Comparison of ENCODE assay signal across 8 mouse cellular contexts in genomic region chr8:105326141-105326672, GRCm38 (mm10). TPM values are rescaled to one million over a fixed set of nuclear protein-coding genes. Genes with fewer than 3 reads are reported as not detected.
DNase-seq lines count a peak whose midpoint lies in the region; ATAC-seq and TF ChIP-seq lines count a peak whose summit lies in the region.

TSS of gene Lrrc29 (minus strand) at chr8:105326278.
TSS of gene Tmem208 (plus strand) at chr8:105326354.

- peak; percentile 50 for TF ChIP-seq CTCF in olfactory bulb, adult 2 months (IDR thresholded peaks at IDR 0.05; ENCODE audit: insufficient read depth, low read depth, low read length)

- H3K27ac ChIP-seq in lung, embryonic 15.5 days, result peak within 1 kb of the TSS; percentile 93
- H3K27ac ChIP-seq in olfactory bulb, adult 2 months (ENCODE audit: insufficient read depth, low read depth, low read length), result peak within 1 kb of the TSS; percentile 57

- H3K36me3 ChIP-seq in lung, embryonic 15.5 days, result peaks cover 38% of the 10 kb centered on the region

- peak within 1 kb of the TSS; percentile 83 for H3K9ac ChIP-seq in lung, embryonic 15.5 days

- no peaks in the 10 kb centered on the region for H3K9me3 ChIP-seq in lung, embryonic 15.5 days

- DNase-seq in MN1 (ENCODE audit: low spot score), result peak; percentile 98
- DNase-seq in cerebellum, adult 8-10 months, result peak; percentile 96
- peak; percentile 96 for DNase-seq in forelimb bud, embryonic 11.5 days (ENCODE audit: low read depth, low spot score)
- DNase-seq in heart, postnatal 4 days, result peak; percentile 98
- peak; percentile 93 for DNase-seq in layer of hippocampus, adult 9-10 months (ENCODE audit: low spot score)
- peak; percentile 96 to 97 for DNase-seq in thymus, adult 18-20 months

- H3K27me3 ChIP-seq in lung, embryonic 15.5 days, result no peaks in the 10 kb centered on the region

- H3K4me2 ChIP-seq in lung, embryonic 15.5 days, result peak within 1 kb of the TSS; percentile 75

- H3K4me3 ChIP-seq in lung, embryonic 15.5 days, result peak within 1 kb of the TSS; percentile 80
- H3K4me3 ChIP-seq in olfactory bulb, adult 2 months (ENCODE audit: insufficient read depth, low read depth, low read length), result peak within 1 kb of the TSS; percentile 82

- H3K4me1 ChIP-seq in lung, embryonic 15.5 days, result peaks cover 26% of the 10 kb centered on the region
- H3K4me1 ChIP-seq in olfactory bulb, adult 2 months (ENCODE audit: control insufficient read depth, insufficient read depth, low read length), result peaks cover 9% of the 10 kb centered on the region

- under 1% methylated on average over 36 of the region's 36 CpGs for WGBS in lung, embryonic 15.5 days
- WGBS in olfactory bulb, adult 2 months, result under 1% methylated on average over 36 of the region's 36 CpGs

- peak; percentile 90 for ATAC-seq in lung, embryonic 15.5 days (ENCODE audit: borderline replicate concordance, extremely low read depth, low FRiP score, low TSS enrichment)

- TF ChIP-seq POLR2A in olfactory bulb, adult 2 months (IDR thresholded peaks at IDR 0.05; ENCODE audit: insufficient read depth, low read depth, low read length), result peak; percentile 79

RNA-seq across cellular contexts. Expression of gene Lrrc29, which starts in this region (rescaled TPM):
- total RNA-seq in heart, postnatal 4 days (2021), result 1 to 10 TPM; 2.5 to 2.7 TPM
- 1.6 and 2.8 TPM in 2 replicates for polyA plus RNA-seq in lung, embryonic 15.5 days (2015; fragmentation: Nextera tagmentation; extraction: Ambion mirVana)
- not detected in 2 replicates for polyA plus RNA-seq in olfactory bulb, adult 2 months (2012; ENCODE audit: insufficient read depth, insufficient read length, low replicate concordance, missing spikeins)

RNA-seq across cellular contexts. Expression of gene Tmem208, which starts in this region (rescaled TPM):
- 10 to 100 TPM; 29.8 to 32.3 TPM for total RNA-seq in heart, postnatal 4 days (2021)
- 110 and 116 TPM in 2 replicates for polyA plus RNA-seq in lung, embryonic 15.5 days (2015; fragmentation: Nextera tagmentation; extraction: Ambion mirVana)
- not detected in 2 replicates for polyA plus RNA-seq in olfactory bulb, adult 2 months (2012; ENCODE audit: insufficient read depth, insufficient read length, low replicate concordance, missing spikeins)

Comparison
In these comparisons a context has a peak if more than half of its experiments do, and no peak if none do; other contexts are left out.
1. Peak in every context shown above with its lines: DNase-seq, ATAC-seq, H3K4me3 ChIP-seq and H3K27ac ChIP-seq.
2. RNA of gene Tmem208 (polyA plus RNA-seq): 110 to 116 TPM in lung, embryonic 15.5 days; not detected in olfactory bulb, adult 2 months; every median in the first group is over 100 times any median in the second.